Mouse (Mus musculus) MEL (cell line): ENCODE results near the gene Krt12. TPM values are rescaled to one million over a fixed set of nuclear protein-coding genes. Genes with fewer than 3 reads are reported as not detected.

ENCODE experiments used
- DNase-seq: peaks from one replicate; pipeline ENCODE4 v3.0.0; 2011; ENCODE audit warnings: low read depth, low spot score
- H3K27ac ChIP-seq: 2 replicates; pipeline ENCODE4 v1.5.1; 2012; ENCODE audit warnings: low read depth, mild to moderate bottlenecking, control low read depth, low read length, moderate library complexity; ENCODE audit not compliant: control insufficient read depth
- H3K27me3 ChIP-seq, 2 experiments: fragments of 150-350 bp in 1 of 2; sonication (generic) in 1 of 2; 2 replicates each; pipeline ENCODE4 v1.6.1; 2012; ENCODE audit warnings: low read length in 2 of 2, mild to moderate bottlenecking in 2 of 2, improper control_type of control experiment in 1 of 2, moderate library complexity in 1 of 2; ENCODE audit not compliant: insufficient read depth in 2 of 2, control insufficient read depth in 1 of 2
- H3K36me3 ChIP-seq, 2 experiments: 2 replicates each; pipeline ENCODE4 v1.6.1; 2012 to 2014; ENCODE audit warnings: low read length in 2 of 2, improper control_type of control experiment in 1 of 2, inconsistent platforms in 1 of 2, mild to moderate bottlenecking in 1 of 2; ENCODE audit not compliant: insufficient read depth in 2 of 2, control insufficient read depth in 1 of 2
- H3K4me1 ChIP-seq, 2 experiments: fragments of 150-350 bp in 1 of 2; sonication (generic) in 1 of 2; 2 replicates each; pipeline ENCODE4 v1.6.1; 2012; ENCODE audit warnings: low read length in 2 of 2, improper control_type of control experiment in 1 of 2, mild to moderate bottlenecking in 1 of 2; ENCODE audit not compliant: insufficient read depth in 2 of 2, control insufficient read depth in 1 of 2
- H3K4me3 ChIP-seq, 2 experiments: fragments of 150-350 bp in 1 of 2; sonication (generic) in 1 of 2; 2 replicates each; pipeline ENCODE4 v1.5.1; 2012; ENCODE audit warnings: low read depth in 2 of 2, low read length in 2 of 2, mild to moderate bottlenecking in 2 of 2, moderate library complexity in 2 of 2, control low read depth in 1 of 2, improper control_type of control experiment in 1 of 2; ENCODE audit not compliant: control insufficient read depth in 1 of 2, insufficient read depth in 1 of 2
- H3K79me2 ChIP-seq: 2 replicates; pipeline ENCODE4 v1.6.1; 2012; ENCODE audit warnings: mild to moderate bottlenecking, low read length, moderate library complexity; ENCODE audit not compliant: control insufficient read depth, poor library complexity, insufficient read depth
- H3K9ac ChIP-seq: 2 replicates; pipeline ENCODE4 v1.6.1; 2012; ENCODE audit warnings: low read depth, mild to moderate bottlenecking, control low read depth, low read length, moderate library complexity; ENCODE audit not compliant: control insufficient read depth, poor library complexity, severe bottlenecking
- H3K9me3 ChIP-seq: fragments of 150-350 bp; sonication (generic); replicated peaks from 2 replicates; pipeline ENCODE4 v1.6.1; 2012; ENCODE audit warnings: mild to moderate bottlenecking, low read length, improper control_type of control experiment, moderate library complexity; ENCODE audit not compliant: insufficient read depth
- CHD1 ChIP-seq: IDR thresholded peaks from 2 replicates; pipeline ENCODE4 v1.6.1; 2012; ENCODE audit warnings: low read depth, mild to moderate bottlenecking, inconsistent platforms, low read length, improper control_type of control experiment
- CHD2 ChIP-seq: IDR thresholded peaks from 2 replicates; pipeline ENCODE4 v1.6.1; 2011; ENCODE audit warnings: low read length, improper control_type of control experiment
- E2F4 ChIP-seq: IDR thresholded peaks from 2 replicates; pipeline ENCODE4 v1.6.1; 2011; ENCODE audit warnings: low read depth, low read length, improper control_type of control experiment, borderline replicate concordance
- ELF1 ChIP-seq: IDR thresholded peaks from 2 replicates; pipeline ENCODE4 v1.6.1; 2014; ENCODE audit warnings: low read depth, mild to moderate bottlenecking, inconsistent platforms, low read length, improper control_type of control experiment, moderate library complexity
- GATA1 ChIP-seq: IDR thresholded peaks from 2 replicates; pipeline ENCODE4 v1.6.1; 2011; ENCODE audit warnings: low read depth, low read length, improper control_type of control experiment
- HCFC1 ChIP-seq: IDR thresholded peaks from 2 replicates; pipeline ENCODE4 v1.6.1; 2012; ENCODE audit warnings: low read depth, mild to moderate bottlenecking, inconsistent platforms, low read length, improper control_type of control experiment, moderate library complexity
- MAFK ChIP-seq: IDR thresholded peaks from 2 replicates; pipeline ENCODE4 v1.6.1; 2011; ENCODE audit warnings: low read depth, mild to moderate bottlenecking, low read length, improper control_type of control experiment, borderline replicate concordance
- MAZ ChIP-seq: IDR thresholded peaks from 2 replicates; pipeline ENCODE4 v1.6.1; 2012; ENCODE audit warnings: low read depth, mild to moderate bottlenecking, inconsistent platforms, low read length, improper control_type of control experiment
- MEF2A ChIP-seq: IDR thresholded peaks from 2 replicates; pipeline ENCODE4 v1.6.1; 2014; ENCODE audit warnings: low read depth, mild to moderate bottlenecking, inconsistent platforms, low read length, improper control_type of control experiment; ENCODE audit not compliant: poor library complexity, insufficient replicate concordance, severe bottlenecking; ENCODE audit errors: extremely low read depth
- MYB ChIP-seq: IDR thresholded peaks from 2 replicates; pipeline ENCODE4 v1.6.1; 2011; ENCODE audit warnings: mild to moderate bottlenecking, low read depth, low read length, improper control_type of control experiment
- NRF1 ChIP-seq: IDR thresholded peaks from 2 replicates; pipeline ENCODE4 v1.6.1; 2014; ENCODE audit warnings: low read depth, mild to moderate bottlenecking, inconsistent platforms, low read length, improper control_type of control experiment, moderate library complexity; ENCODE audit not compliant: poor library complexity, insufficient read depth, severe bottlenecking
- POLR2AphosphoS5 ChIP-seq: IDR thresholded peaks from 2 replicates; pipeline ENCODE4 v1.6.1; 2012; ENCODE audit warnings: low read depth, borderline replicate concordance, mild to moderate bottlenecking, inconsistent platforms, low read length, moderate library complexity, mixed read lengths
- SIN3A ChIP-seq: IDR thresholded peaks from 2 replicates; pipeline ENCODE4 v1.6.1; 2012; ENCODE audit warnings: low read length, improper control_type of control experiment, inconsistent platforms
- SMC3 ChIP-seq: IDR thresholded peaks from 2 replicates; pipeline ENCODE4 v1.6.1; 2011; ENCODE audit warnings: low read depth, low read length, improper control_type of control experiment
- TBP ChIP-seq: IDR thresholded peaks from 2 replicates; pipeline ENCODE4 v1.8.0; 2011; ENCODE audit warnings: low read depth, low read length, improper control_type of control experiment
- TCF12 ChIP-seq: IDR thresholded peaks from 2 replicates; pipeline ENCODE4 v1.6.1; 2014; ENCODE audit warnings: low read depth, mild to moderate bottlenecking, inconsistent platforms, low read length, improper control_type of control experiment, moderate library complexity
- UBTF ChIP-seq: IDR thresholded peaks from 2 replicates; pipeline ENCODE4 v1.6.1; 2012; ENCODE audit warnings: low read depth, mild to moderate bottlenecking, inconsistent platforms, low read length, improper control_type of control experiment, moderate library complexity, borderline replicate concordance; ENCODE audit not compliant: insufficient read depth
- USF1 ChIP-seq: IDR thresholded peaks from 2 replicates; pipeline ENCODE4 v1.6.1; 2014; ENCODE audit warnings: low read depth, mild to moderate bottlenecking, inconsistent platforms, low read length, improper control_type of control experiment, moderate library complexity
- ZC3H11A ChIP-seq: IDR thresholded peaks from 2 replicates; pipeline ENCODE4 v1.6.1; 2012; ENCODE audit warnings: low read depth, mild to moderate bottlenecking, inconsistent platforms, low read length, improper control_type of control experiment
- ZKSCAN1 ChIP-seq: IDR thresholded peaks from 2 replicates; pipeline ENCODE4 v1.6.1; 2012; ENCODE audit warnings: low read depth, mild to moderate bottlenecking, inconsistent platforms, low read length, improper control_type of control experiment, moderate library complexity
- ZMIZ1 ChIP-seq: IDR thresholded peaks from 2 replicates; pipeline ENCODE4 v1.6.1; 2012; ENCODE audit warnings: low read depth, mild to moderate bottlenecking, inconsistent platforms, low read length, improper control_type of control experiment, moderate library complexity
- ZNF384 ChIP-seq: IDR thresholded peaks from 2 replicates; pipeline ENCODE4 v1.6.1; 2012; ENCODE audit warnings: low read depth, mild to moderate bottlenecking, inconsistent platforms, low read length, improper control_type of control experiment
- polyA plus RNA-seq, 2 experiments: library from polyadenylated mRNA; stranded (reverse) in 1 of 2; unstranded in 1 of 2; fragments of >175 nt in 1 of 2; fragments of >200 nt in 1 of 2; gene quantifications; 2 replicates each; pipeline versions ENCODE4 v1.2.1 to v1.2.4; 2012; ENCODE audit warnings: low replicate concordance in 2 of 2, low read depth in 1 of 2; ENCODE audit not compliant: insufficient read length in 2 of 2, insufficient read depth in 1 of 2, missing spikeins in 1 of 2
- total RNA-seq: library from RNA; depleted of rRNA; stranded (reverse); fragments of 300-350 nt; gene quantifications from 2 replicates; pipeline ENCODE4 v1.2.3, GENCODE M21; 2012

The Krt12 gene
- total and polyA plus RNA-seq, 3 experiments = 0.10 TPM; not detected in 2

- DNase-seq = no peak
- no peaks in the 10 kb centered on the region for H3K36me3 ChIP-seq
- H3K9me3 ChIP-seq = no peaks in the 10 kb centered on the region
- H3K27ac ChIP-seq = no peak within 1 kb of the TSS
- no peak within 1 kb of the TSS for H3K9ac ChIP-seq
- 0 out of 4 replicates have a peak, but pooled peaks cover 0 to 2% of the 10 kb centered on the region in 2 experiments for H3K27me3 ChIP-seq
- no peak within 1 kb of the TSS for H3K4me3 ChIP-seq
- no peaks in the 10 kb centered on the region for H3K4me1 ChIP-seq
- H3K79me2 ChIP-seq = no peaks in the 10 kb centered on the region
- TF ChIP-seq E2F4 (no peak), HCFC1 (no peak), ZKSCAN1 (no peak), GATA1 (no peak), TCF12 (no peak), ZNF384 (no peak), SIN3A (no peak), NRF1 (no peak), MAZ (no peak), POLR2AphosphoS5 (no peak)
Measured at GRCm38 (mm10) chr11:99437972-99438371, 15.9 kb upstream of the Krt12 start, which contains the start of gene Krt20. TSS of gene Krt20 (minus strand) at chr11:99438150.

DNA sequence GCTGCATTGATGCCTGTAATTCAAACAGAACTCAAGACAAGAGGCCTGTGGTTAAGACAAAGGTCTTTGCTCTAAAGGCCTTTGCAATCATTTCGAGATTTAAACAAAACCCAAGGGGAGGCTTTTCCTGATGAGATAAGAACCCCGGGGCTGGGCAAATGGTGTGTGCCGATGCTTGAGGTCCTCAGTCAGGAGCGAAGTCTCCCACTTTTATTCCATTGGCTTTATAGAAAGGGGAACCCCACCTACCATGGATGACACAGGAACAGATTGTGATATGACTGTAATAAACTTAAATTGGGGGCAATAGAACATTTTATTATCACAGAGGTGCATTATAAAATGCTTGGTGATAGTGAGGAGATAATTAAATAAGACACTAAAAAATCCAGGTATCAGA is 14.6 kb upstream of the Krt12 start:
- no peak for DNase-seq
- Histone ChIP-seq H3K27me3 (0 out of 4 replicates have a peak, but pooled peaks cover 0 to 2% of the 10 kb centered on the region in 2 experiments), H3K9ac (no peak overlapping the region), H3K4me1 (no peaks in the 10 kb centered on the region), H3K9me3 (no peaks in the 10 kb centered on the region), H3K4me3 (no peak overlapping the region), H3K79me2 (no peaks in the 10 kb centered on the region), H3K36me3 (no peaks in the 10 kb centered on the region)
- TF ChIP-seq ZKSCAN1 (no peak), SMC3 (no peak), MYB (no peak), MEF2A (no peak), CHD1 (no peak), TCF12 (no peak), CHD2 (no peak), POLR2AphosphoS5 (no peak), MAFK (no peak), ZMIZ1 (no peak), ZC3H11A (no peak), UBTF (no peak), MAZ (no peak), TBP (no peak), ELF1 (no peak), USF1 (no peak)
- TF ChIP-seq, all 39 proteins: peak for 0
- H3K27ac ChIP-seq = no peak overlapping the region
